Mouse (Mus musculus) thymus, adult 2 months (tissue): Measurements from ENCODE around the gene Sbk3. TPM values are rescaled to one million over a fixed set of nuclear protein-coding genes. Genes with fewer than 3 reads are reported as not detected.

ENCODE experiments used
- DNase-seq: peaks from one replicate; pipeline ENCODE4 v3.0.0; 2021
- H3K27ac ChIP-seq: fragments of 200-500 bp; 2 replicates; pipeline ENCODE4 v1.5.1; 2012; ENCODE audit warnings: low read length, control low read depth; ENCODE audit not compliant: control insufficient read depth, insufficient read depth
- H3K27me3 ChIP-seq: fragments of 200-500 bp; 2 replicates; pipeline ENCODE4 v1.6.1; 2012; ENCODE audit warnings: mild to moderate bottlenecking, low read length, moderate library complexity, mixed read lengths; ENCODE audit not compliant: control insufficient read depth, insufficient read depth
- H3K36me3 ChIP-seq: fragments of 200-500 bp; 2 replicates; pipeline ENCODE4 v1.6.1; 2012; ENCODE audit warnings: mild to moderate bottlenecking, low read length, moderate library complexity; ENCODE audit not compliant: control insufficient read depth, insufficient read depth
- H3K4me1 ChIP-seq: fragments of 200-500 bp; replicated peaks from 2 replicates; pipeline ENCODE4 v1.6.1; 2012; ENCODE audit warnings: low read length; ENCODE audit not compliant: control insufficient read depth, insufficient read depth
- H3K4me3 ChIP-seq: fragments of 200-500 bp; 2 replicates; pipeline ENCODE4 v1.5.1; 2012; ENCODE audit warnings: mild to moderate bottlenecking, low read length, control low read depth, moderate library complexity; ENCODE audit not compliant: control insufficient read depth, insufficient read depth
- CTCF ChIP-seq: fragments of 200-500 bp; IDR thresholded peaks from 2 replicates; pipeline ENCODE4 v1.5.1; 2012; ENCODE audit warnings: mild to moderate bottlenecking, control low read depth, low read length, moderate library complexity, borderline replicate concordance; ENCODE audit not compliant: control insufficient read depth, poor library complexity, insufficient read depth; ENCODE audit errors: extremely low read depth
- POLR2A ChIP-seq: fragments of 200-500 bp; IDR thresholded peaks from 2 replicates; pipeline ENCODE4 v1.6.1; 2012; ENCODE audit warnings: mild to moderate bottlenecking, low read length, control low read depth, moderate library complexity; ENCODE audit not compliant: control insufficient read depth, poor library complexity, insufficient read depth; ENCODE audit errors: extremely low read depth
- WGBS: fragments of 180-500 bp; shearing (Covaris S2); methylation state at CpG from one replicate; pipeline ENCODE4 v1.1.7; 2018; 5-methylcytosine and 5-hydroxymethylcytosine counted together
- polyA plus RNA-seq: library from polyadenylated mRNA; depleted of rRNA; stranded (reverse); fragments of >200 nt; gene quantifications from 2 replicates; pipeline ENCODE4 v1.2.3, GENCODE M21; 2012

Sbk3 gene
- polyA plus RNA-seq, 1 experiment, result 3.7 TPM

- no peaks in the 10 kb centered on the region for H3K4me1 ChIP-seq
- H3K36me3 ChIP-seq, result no peaks in the 10 kb centered on the region
- WGBS, result 67% methylated on average over 10 of the region's 10 CpGs
- no peak overlapping the region for H3K27ac ChIP-seq
- TF ChIP-seq POLR2A (no peak), CTCF (no peak)
- no peaks in the 10 kb centered on the region for H3K27me3 ChIP-seq
- no peak overlapping the region for H3K4me3 ChIP-seq
- DNase-seq, result no peak
Observed at GRCm38 (mm10) chr7:4936832-4937231, 34.1 kb downstream of the Sbk3 start.

GRCm38 (mm10) chr7:4934160-4934914 is 36.6 kb downstream of the Sbk3 start:
- Histone ChIP-seq H3K36me3 (no peaks in the 10 kb centered on the region), H3K27me3 (no peaks in the 10 kb centered on the region), H3K4me1 (no peaks in the 10 kb centered on the region), H3K4me3 (no peak overlapping the region), H3K27ac (no peak overlapping the region)
- 82% methylated on average over 4 of the region's 4 CpGs for WGBS
- no peak for TF ChIP-seq POLR2A
- no peak for TF ChIP-seq CTCF
- no peak for DNase-seq

- DNase-seq, result no peak
- 63% methylated on average over 12 of the region's 12 CpGs for WGBS
- Histone ChIP-seq H3K27me3 (no peaks in the 10 kb centered on the region), H3K36me3 (no peaks in the 10 kb centered on the region), H3K27ac (no peak overlapping the region), H3K4me3 (no peak overlapping the region), H3K4me1 (no peaks in the 10 kb centered on the region)
- TF ChIP-seq CTCF, result no peak
- no peak for TF ChIP-seq POLR2A
Observed at GRCm38 (mm10) chr7:4933103-4933502, 37.9 kb downstream of the Sbk3 start.

- 88% methylated on average over 17 of the region's 17 CpGs for WGBS
- TF ChIP-seq CTCF (no peak), POLR2A (no peak)
- peaks cover 11% of the 10 kb centered on the region for H3K27me3 ChIP-seq
- H3K4me3 ChIP-seq, result no peak overlapping the region
- 0 out of 2 replicates have a peak, but pooled peaks cover 4% of the 10 kb centered on the region for H3K4me1 ChIP-seq
- H3K27ac ChIP-seq, result no peak overlapping the region
- DNase-seq, result no peak
- no peaks in the 10 kb centered on the region for H3K36me3 ChIP-seq
Observed at GRCm38 (mm10) chr7:4928323-4928722, 42.6 kb downstream of the Sbk3 start.

GRCm38 (mm10) chr7:4927711-4928110 is 43.3 kb downstream of the Sbk3 start:
- no peak for DNase-seq
- H3K27ac ChIP-seq, result no peak overlapping the region
- 72% methylated on average over 8 of the region's 8 CpGs for WGBS
- H3K27me3 ChIP-seq, result peaks cover 11% of the 10 kb centered on the region
- H3K4me1 ChIP-seq, result peaks cover 10% of the 10 kb centered on the region
- H3K36me3 ChIP-seq, result no peaks in the 10 kb centered on the region
- TF ChIP-seq CTCF, result no peak
- no peak for TF ChIP-seq POLR2A
- no peak overlapping the region for H3K4me3 ChIP-seq

GRCm38 (mm10) chr7:4926849-4927248 is 44.1 kb downstream of the Sbk3 start:
- Histone ChIP-seq H3K4me1 (peaks cover 14% of the 10 kb centered on the region), H3K4me3 (no peak overlapping the region), H3K36me3 (no peaks in the 10 kb centered on the region), H3K27me3 (peaks cover 11% of the 10 kb centered on the region), H3K27ac (no peak overlapping the region)
- 87% methylated on average over 16 of the region's 16 CpGs for WGBS
- no peak for TF ChIP-seq CTCF
- TF ChIP-seq POLR2A, result no peak
- DNase-seq, result no peak
